Mouse (Mus musculus) limb, embryonic 14.5 days (tissue): ENCODE results near the gene Ppara. TPM values are rescaled to one million over a fixed set of nuclear protein-coding genes. Genes with fewer than 3 reads are reported as not detected.

Source experiments
- ATAC-seq: fragments of 200-750 bp; cut with Nextera tagmentation; 2 replicates; pipeline ENCODE4 v1.8.0; 2017; ENCODE audit warnings: low read depth, moderate number of reproducible peaks, moderate TSS enrichment; ENCODE audit not compliant: low FRiP score
- DNase-seq: peaks from one replicate; pipeline ENCODE4 v3.0.0-alpha.2; 2015; ENCODE audit warnings: low spot score
- H3K27ac ChIP-seq: fragments of 300-500 bp; sonication (generic); replicated peaks from 2 replicates; pipeline ENCODE4 v1.5.1; 2014; ENCODE audit warnings: low read depth, mild to moderate bottlenecking, low read length, moderate library complexity, mixed read lengths
- H3K27me3 ChIP-seq: fragments of 300-500 bp; sonication (generic); 2 replicates; pipeline ENCODE4 v1.6.1; 2014; ENCODE audit warnings: low read length, mixed read lengths; ENCODE audit not compliant: control insufficient read depth, insufficient read depth
- H3K36me3 ChIP-seq: fragments of 300-500 bp; sonication (generic); 2 replicates; pipeline ENCODE4 v1.6.1; 2014; ENCODE audit warnings: mild to moderate bottlenecking, low read length, moderate library complexity, mixed read lengths; ENCODE audit not compliant: control insufficient read depth, insufficient read depth
- H3K4me1 ChIP-seq: fragments of 300-500 bp; sonication (generic); 2 replicates; pipeline ENCODE4 v1.6.1; 2014; ENCODE audit warnings: antibody characterized with exemption, low read length, mixed read lengths; ENCODE audit not compliant: control insufficient read depth, insufficient read depth
- H3K4me2 ChIP-seq: fragments of 300-500 bp; sonication (generic); replicated peaks from 2 replicates; pipeline ENCODE4 v1.6.1; 2014; ENCODE audit warnings: low read depth, mild to moderate bottlenecking, low read length, moderate library complexity; ENCODE audit not compliant: severe bottlenecking
- H3K4me3 ChIP-seq: fragments of 300-500 bp; sonication (generic); replicated peaks from 2 replicates; pipeline ENCODE4 v1.5.1; 2014; ENCODE audit warnings: low read length
- H3K9ac ChIP-seq: fragments of 300-500 bp; sonication (generic); 2 replicates; pipeline ENCODE4 v1.6.1; 2014; ENCODE audit warnings: mild to moderate bottlenecking, low read depth, low read length, moderate library complexity; ENCODE audit not compliant: severe bottlenecking
- H3K9me3 ChIP-seq: fragments of 300-500 bp; sonication (generic); 2 replicates; pipeline ENCODE4 v1.6.1; 2016; ENCODE audit warnings: low read length; ENCODE audit not compliant: control insufficient read depth
- POLR2A ChIP-seq: fragments of 200-500 bp; IDR thresholded peaks from 2 replicates; pipeline ENCODE4 v1.8.0; 2012; ENCODE audit warnings: inconsistent platforms, mild to moderate bottlenecking, moderate library complexity, borderline replicate concordance; ENCODE audit not compliant: insufficient read depth, insufficient read length; ENCODE audit errors: extremely low read depth
- whole genome bisulfite sequencing: fragments of 180-500 bp; shearing (Covaris S2); extraction: QIAGEN DNeasy Blood & Tissue Kit; methylation state at CpG from one replicate; pipeline ENCODE4 v1.1.7; 2014; 5-methylcytosine and 5-hydroxymethylcytosine counted together
- polyA plus RNA-seq, 2 experiments: library from polyadenylated mRNA; depleted of rRNA in 1 of 2; stranded (reverse) in 1 of 2; unstranded in 1 of 2; fragments of >200 nt; fragmentation: Nextera tagmentation in 1 of 2; extraction: Ambion mirVana in 1 of 2; gene quantifications; 2 replicates each; pipeline versions ENCODE4 v1.2.1 to v1.2.3; 2012 to 2014

Ppara gene
- polyA plus RNA-seq, 2 experiments: 0.84 to 2.8 TPM

- DNase-seq (no peak), ATAC-seq (no peak)
- H3K4me1 ChIP-seq: no peaks in the 10 kb centered on the region
- no peaks in the 10 kb centered on the region for H3K9me3 ChIP-seq
- no peak overlapping the region for H3K4me3 ChIP-seq
- no peaks in the 10 kb centered on the region for H3K36me3 ChIP-seq
- H3K9ac ChIP-seq: no peak overlapping the region
- H3K27ac ChIP-seq: no peak overlapping the region
- H3K4me2 ChIP-seq: no peak overlapping the region
- 76% methylated on average over 7 of the region's 7 CpGs for WGBS
- no peak for TF ChIP-seq POLR2A
- H3K27me3 ChIP-seq: no peaks in the 10 kb centered on the region
Observed at GRCm38 (mm10) chr15:85719017-85719416, 15.8 kb upstream of the Ppara start.

- WGBS: 62% methylated on average over 6 of the region's 6 CpGs
- DNase-seq: no peak
- no peak for ATAC-seq
- Histone ChIP-seq H3K4me3 (no peak overlapping the region), H3K9me3 (no peaks in the 10 kb centered on the region), H3K4me2 (no peak overlapping the region), H3K9ac (no peak overlapping the region), H3K36me3 (no peaks in the 10 kb centered on the region), H3K4me1 (no peaks in the 10 kb centered on the region), H3K27ac (no peak overlapping the region), H3K27me3 (no peaks in the 10 kb centered on the region)
- TF ChIP-seq POLR2A: no peak
Observed at GRCm38 (mm10) chr15:85720366-85720841, 14.4 kb upstream of the Ppara start.

- H3K4me1 ChIP-seq: no peaks in the 10 kb centered on the region
- DNase-seq (no peak), ATAC-seq (no peak)
- 37% methylated on average over 11 of the region's 11 CpGs for WGBS
- no peak overlapping the region for H3K27ac ChIP-seq
- no peak overlapping the region for H3K4me3 ChIP-seq
- no peak overlapping the region for H3K9ac ChIP-seq
- no peaks in the 10 kb centered on the region for H3K9me3 ChIP-seq
- TF ChIP-seq POLR2A: no peak
- H3K4me2 ChIP-seq: no peak overlapping the region
- H3K27me3 ChIP-seq: no peaks in the 10 kb centered on the region
- H3K36me3 ChIP-seq: no peaks in the 10 kb centered on the region
Observed at GRCm38 (mm10) chr15:85724271-85725165, 10.3 kb upstream of the Ppara start.

- H3K27ac ChIP-seq: no peak overlapping the region
- H3K4me1 ChIP-seq: no peaks in the 10 kb centered on the region
- DNase-seq (no peak), ATAC-seq (no peak)
- H3K4me2 ChIP-seq: no peak overlapping the region
- no peaks in the 10 kb centered on the region for H3K36me3 ChIP-seq
- no peaks in the 10 kb centered on the region for H3K9me3 ChIP-seq
- H3K9ac ChIP-seq: no peak overlapping the region
- TF ChIP-seq POLR2A: no peak
- H3K27me3 ChIP-seq: peaks cover 11% of the 10 kb centered on the region
- H3K4me3 ChIP-seq: no peak overlapping the region
- WGBS: 88% methylated on average over 5 of the region's 5 CpGs
Observed at GRCm38 (mm10) chr15:85728224-85728623, 6.6 kb upstream of the Ppara start.

- Histone ChIP-seq H3K27me3 (peaks cover 21% of the 10 kb centered on the region), H3K4me3 (no peak overlapping the region), H3K36me3 (no peaks in the 10 kb centered on the region), H3K4me1 (no peaks in the 10 kb centered on the region), H3K4me2 (no peak overlapping the region), H3K9ac (no peak overlapping the region), H3K9me3 (no peaks in the 10 kb centered on the region), H3K27ac (no peak overlapping the region)
- DNase-seq (no peak), ATAC-seq (no peak)
- 82% methylated on average over 9 of the region's 9 CpGs for WGBS
- no peak for TF ChIP-seq POLR2A
Observed at GRCm38 (mm10) chr15:85729256-85729655, 5.5 kb upstream of the Ppara start.
